Mouse (Mus musculus) adrenal gland, postnatal 4 days (tissue): ENCODE results near the gene Myl12a. TPM values are rescaled to one million over a fixed set of nuclear protein-coding genes. Genes with fewer than 3 reads are reported as not detected.

ENCODE experiments used
- DNase-seq, 2 experiments: peaks; one replicate each; pipeline ENCODE4 v3.0.0; 2021 to 2022; ENCODE audit warnings: low spot score in 2 of 2, mixed read lengths in 2 of 2
- long read RNA-seq, 2 experiments: library from polyadenylated mRNA; stranded (forward); transcript quantifications; one replicate each; pipeline ENCODE4 v2.0.0; 2021
- total RNA-seq, 2 experiments: library from RNA; stranded (reverse); gene quantifications; 2 replicates each; pipeline ENCODE4 v1.2.3; 2021

Gene Myl12a
- total RNA-seq = 100 to 1,000 TPM; 315 to 317 TPM
- long read RNA-seq, experiment 1, transcript Myl12a-206 (4 exons, 1,937 nt) = major isoform, 328 of 363 reads
- long read RNA-seq, experiment 1, transcript Myl12a-201 (4 exons, 980 nt) = minor isoform, 6 of 363 reads
- long read RNA-seq, experiment 1, partial matches to known transcripts = 29 of 363 reads
- long read RNA-seq, experiment 1, other reads (novel, unspliced or antisense) = 0 of 363 reads
- long read RNA-seq, experiment 2, transcript Myl12a-206 (4 exons, 1,937 nt) = major isoform, 317 of 347 reads
- long read RNA-seq, experiment 2, partial matches to known transcripts = 25 of 347 reads
- long read RNA-seq, experiment 2, other reads (novel, unspliced or antisense) = 2 of 347 reads

- DNase-seq = no peak
Observed at GRCm38 (mm10) chr17:71002744-71003094, at the start of gene Myl12a. Myl12a (minus strand) TSS chr17:71002878.

DNA sequence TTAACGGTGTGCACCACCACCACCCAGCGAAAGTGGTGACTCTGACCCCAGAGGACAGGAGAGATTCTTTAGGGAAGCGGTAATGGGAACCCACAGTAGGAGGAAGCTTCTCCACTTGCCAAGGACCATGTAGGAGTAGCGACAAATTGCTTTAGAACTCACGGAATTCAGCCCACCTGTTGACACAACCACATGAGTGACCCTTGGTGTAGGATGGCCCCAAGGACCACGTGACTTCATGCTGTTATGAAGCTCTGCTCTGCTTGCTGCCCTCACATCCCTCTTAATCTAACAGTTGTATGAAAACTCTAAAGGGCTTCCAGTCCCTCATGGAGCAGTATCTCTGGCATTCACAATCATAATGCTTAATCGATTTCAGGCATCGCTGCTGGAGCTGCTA lies 46.6 kb upstream of the Myl12a start:
- DNase-seq = no peak

DNA sequence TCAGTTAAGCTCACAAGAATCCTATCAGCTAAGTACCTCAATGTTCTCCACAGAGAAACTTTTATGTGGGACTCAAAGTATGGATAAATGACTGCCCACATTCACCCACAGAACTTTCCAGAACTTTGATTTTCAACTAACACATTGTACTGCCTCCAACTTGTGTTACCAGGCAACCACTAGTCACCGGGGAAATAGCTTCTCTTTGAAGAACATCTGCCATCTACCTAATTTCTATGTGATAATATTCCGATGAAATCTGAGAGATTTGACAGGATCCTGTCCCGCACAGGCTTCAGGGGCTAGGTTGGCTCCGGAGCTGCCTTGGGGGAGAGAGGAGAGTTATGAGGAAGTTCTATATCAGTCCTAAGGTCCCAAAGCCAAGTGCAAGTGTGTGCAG lies 44.2 kb upstream of the Myl12a start:
- DNase-seq = no peak

DNA sequence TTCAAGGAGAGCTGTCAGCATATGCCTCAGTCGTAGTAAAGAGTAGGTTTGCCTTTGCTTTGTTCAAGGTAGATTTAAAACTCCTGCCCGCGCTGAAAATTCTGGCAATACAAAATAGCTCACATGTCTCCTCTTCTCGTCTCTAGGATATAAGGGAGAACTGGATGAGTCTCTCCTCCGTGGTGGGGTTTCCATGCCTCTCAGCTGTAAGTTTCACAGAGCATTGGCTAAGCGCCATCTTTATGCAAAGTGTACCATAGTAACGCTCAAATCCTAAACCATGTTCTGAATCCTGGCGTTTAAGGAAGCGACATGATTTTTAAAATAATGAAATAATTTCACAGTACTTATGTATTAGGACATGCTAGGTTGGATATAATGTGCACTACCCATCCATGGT lies 42.9 kb upstream of the Myl12a start:
- DNase-seq = no peak

- no peak for DNase-seq
Observed at GRCm38 (mm10) chr17:71042645-71043044, 40.0 kb upstream of the Myl12a start.

DNA sequence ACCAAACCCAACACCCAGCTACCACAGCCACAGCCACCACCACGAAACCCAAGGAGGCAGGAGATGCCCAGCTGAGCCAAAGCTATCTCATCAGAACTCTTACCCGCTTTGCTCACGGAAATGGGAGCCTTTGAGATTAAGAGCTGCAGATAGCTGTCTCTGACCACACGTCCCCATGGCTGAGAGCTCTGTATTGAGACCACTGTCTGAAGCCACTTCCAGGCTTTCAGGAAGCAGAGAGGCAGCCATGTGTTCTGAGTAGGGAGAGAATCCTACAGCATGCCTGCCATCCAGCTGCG lies 37.9 kb upstream of the Myl12a start:
- DNase-seq = no peak

DNA sequence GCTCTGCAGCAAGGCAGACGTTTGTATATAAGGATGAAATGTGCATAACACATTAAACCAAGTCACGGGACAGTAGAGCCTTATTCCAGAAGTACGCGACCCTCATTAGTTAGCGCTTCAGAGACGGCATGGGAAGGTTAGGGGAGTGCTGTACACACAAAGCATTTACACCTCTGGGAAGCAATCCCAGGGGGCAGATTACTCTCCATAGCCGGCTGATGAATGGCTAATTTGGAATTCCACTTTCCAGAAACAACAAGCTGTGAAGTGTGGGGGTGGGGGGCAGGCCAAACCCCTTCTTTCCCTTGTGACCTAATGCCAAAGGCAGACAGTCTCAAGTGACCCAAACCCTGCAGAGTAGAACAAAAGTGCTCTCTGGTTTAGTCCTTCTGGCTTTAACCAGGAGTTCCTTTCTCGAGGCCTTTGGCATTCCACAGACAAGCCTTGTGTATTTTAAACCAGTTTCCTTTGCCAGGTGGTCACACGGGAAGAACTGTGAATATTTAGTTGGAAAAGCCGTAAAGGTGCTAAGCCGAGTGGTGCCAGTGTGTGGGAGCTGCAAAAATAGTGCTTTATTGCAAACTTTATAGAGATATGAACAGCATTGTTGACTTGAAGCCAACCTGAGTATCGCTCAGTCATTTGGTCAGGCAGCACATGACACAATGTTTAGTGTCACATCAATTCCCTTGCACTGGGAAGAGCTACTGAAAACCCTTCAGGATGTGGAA lies 37.3 kb upstream of the Myl12a start:
- no peak for DNase-seq

DNA sequence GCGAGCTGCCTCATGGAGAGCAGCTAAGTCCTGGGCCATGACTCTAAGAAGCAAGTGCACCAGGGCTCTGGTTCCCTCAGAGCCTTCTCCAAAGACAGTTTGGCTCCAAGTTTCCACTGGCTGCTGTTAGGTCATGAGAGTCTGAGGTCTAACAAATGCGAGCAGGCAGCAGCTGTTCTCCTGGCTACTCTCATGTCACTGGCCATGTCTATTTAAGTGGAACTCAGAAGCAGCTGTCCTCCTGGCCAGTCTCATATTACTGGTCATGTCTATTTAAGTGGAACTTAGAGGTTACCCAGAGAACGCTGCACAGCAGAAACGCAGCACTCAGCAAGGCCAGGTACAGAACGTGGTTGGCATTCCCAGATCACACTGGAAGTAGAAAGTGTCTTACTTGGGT lies 36.1 kb upstream of the Myl12a start:
- DNase-seq = no peak

GRCm38 (mm10) chr17:71037188-71037587 lies 34.5 kb upstream of the Myl12a start:
- no peak for DNase-seq

GRCm38 (mm10) chr17:71034472-71034871 lies 31.8 kb upstream of the Myl12a start:
- no peak for DNase-seq

GRCm38 (mm10) chr17:71032719-71033118 lies 30.0 kb upstream of the Myl12a start:
- no peak for DNase-seq

DNA sequence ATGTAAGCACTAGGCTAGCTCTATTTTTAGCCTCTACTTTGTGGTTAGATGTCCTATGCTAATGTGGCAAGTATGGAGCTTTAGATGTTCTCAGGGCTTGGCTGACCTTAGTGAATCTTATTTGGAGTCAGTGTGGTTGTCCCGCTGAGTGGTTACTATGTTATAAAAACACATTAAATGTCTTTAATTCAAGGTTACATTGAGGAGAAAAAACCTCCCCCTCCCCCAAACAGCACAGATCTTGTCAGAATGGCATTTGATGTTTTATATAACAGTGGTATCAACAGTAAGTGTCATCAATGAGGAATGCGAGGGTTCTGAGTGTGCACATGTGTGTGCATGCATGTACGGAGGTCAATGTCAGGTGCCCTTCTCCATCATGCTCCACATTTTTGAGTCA lies 24.5 kb upstream of the Myl12a start:
- DNase-seq = no peak

DNA sequence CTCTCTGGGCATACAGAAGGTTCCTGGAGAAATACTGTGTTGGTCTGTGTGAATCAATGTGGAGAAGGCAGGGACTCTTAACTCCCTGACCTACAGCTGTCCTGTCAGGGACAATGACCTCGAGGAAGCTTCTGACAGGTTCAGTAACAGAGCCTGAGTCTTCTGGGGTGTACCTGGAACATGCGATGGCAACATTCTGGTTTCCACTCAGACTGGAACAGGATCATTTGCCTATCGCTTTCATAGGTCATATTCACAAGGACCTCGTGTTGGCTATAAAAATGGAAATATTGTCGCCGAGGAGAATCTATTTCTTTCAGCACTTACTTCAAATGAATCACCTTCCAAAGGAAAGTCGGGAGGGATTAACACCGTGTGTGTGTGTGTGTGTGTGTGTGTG lies 23.2 kb upstream of the Myl12a start:
- no peak for DNase-seq

DNA sequence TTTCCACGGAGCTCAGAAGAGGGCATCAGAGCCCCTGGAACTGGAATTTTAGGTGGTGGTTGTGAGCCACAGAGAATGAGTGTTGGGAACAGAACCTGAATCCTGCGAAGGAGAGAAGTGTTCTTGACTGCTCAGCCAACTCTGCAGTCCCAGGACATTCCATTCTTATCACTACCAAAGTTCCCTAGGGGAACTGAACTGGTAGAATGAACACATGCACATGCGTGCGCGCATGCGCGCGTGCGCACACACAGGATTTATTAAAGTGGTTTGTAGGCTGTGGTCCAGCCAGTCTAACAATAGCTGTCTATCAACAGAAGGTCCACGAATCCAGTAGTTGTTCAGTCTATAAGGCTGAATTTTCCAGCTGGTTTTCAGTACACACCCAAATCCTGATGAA lies 21.4 kb upstream of the Myl12a start:
- DNase-seq = no peak

GRCm38 (mm10) chr17:71022841-71023240 lies 20.2 kb upstream of the Myl12a start:
- DNase-seq = no peak

DNA sequence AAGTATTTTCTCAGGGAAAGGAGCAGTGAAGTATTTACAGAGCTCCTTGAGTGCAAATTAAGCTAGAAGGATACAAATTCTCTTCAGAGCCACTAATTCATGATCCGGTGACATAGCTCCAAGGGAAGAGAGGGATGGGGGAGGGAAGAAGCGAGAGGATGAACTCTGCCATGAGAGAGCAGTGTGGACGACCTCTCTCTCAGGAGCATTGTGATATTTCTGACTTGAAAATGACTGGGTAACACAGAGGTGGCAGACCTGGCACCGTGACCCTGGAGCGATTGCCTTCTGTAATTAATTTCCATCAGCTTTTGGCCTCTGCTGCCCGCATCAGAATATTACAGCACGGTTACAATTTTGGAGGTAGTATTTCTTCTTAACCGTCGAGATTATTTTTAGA lies 17.2 kb upstream of the Myl12a start:
- DNase-seq = no peak

DNA sequence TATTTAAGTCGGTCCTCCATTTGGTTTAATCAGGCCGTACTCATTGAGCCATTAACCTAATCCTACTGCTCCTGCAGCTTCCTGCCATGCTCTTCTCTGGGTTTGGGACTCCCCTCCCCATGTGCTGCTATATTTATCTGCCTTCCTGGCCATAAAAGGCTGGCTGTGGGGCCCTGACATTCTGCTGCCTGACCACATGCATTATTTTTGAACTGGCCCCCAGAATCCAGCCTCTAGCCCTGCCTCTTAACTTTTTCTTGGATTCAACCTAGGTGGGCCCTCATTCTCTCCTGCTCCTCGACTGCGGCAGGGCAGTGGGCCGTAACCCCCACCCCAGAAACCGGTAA lies 16.6 kb upstream of the Myl12a start:
- DNase-seq = no peak

- no peak for DNase-seq
Observed at GRCm38 (mm10) chr17:71018616-71019308, 16.1 kb upstream of the Myl12a start.

DNA sequence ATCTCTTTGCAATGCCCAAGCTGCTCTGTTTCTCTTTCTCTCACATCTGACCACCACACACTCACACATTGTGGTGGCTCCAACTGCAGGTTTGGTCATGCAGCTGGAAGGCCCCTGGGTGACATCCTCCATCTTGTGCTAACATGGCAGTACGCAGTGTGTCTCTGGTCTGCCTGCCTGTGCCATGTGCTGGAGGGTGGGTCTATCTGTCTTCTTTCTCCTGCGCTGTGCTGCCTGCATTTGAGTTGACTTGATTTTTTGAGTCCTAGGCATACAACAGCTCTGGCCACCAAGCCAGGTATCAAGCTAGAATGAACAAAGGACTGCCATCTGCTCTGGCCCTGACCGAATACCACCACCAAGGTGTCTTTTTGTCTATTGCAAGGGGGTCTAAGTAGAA lies 15.5 kb upstream of the Myl12a start:
- DNase-seq = no peak

- DNase-seq = no peak
Observed at GRCm38 (mm10) chr17:71017457-71017998, 14.8 kb upstream of the Myl12a start.

DNA sequence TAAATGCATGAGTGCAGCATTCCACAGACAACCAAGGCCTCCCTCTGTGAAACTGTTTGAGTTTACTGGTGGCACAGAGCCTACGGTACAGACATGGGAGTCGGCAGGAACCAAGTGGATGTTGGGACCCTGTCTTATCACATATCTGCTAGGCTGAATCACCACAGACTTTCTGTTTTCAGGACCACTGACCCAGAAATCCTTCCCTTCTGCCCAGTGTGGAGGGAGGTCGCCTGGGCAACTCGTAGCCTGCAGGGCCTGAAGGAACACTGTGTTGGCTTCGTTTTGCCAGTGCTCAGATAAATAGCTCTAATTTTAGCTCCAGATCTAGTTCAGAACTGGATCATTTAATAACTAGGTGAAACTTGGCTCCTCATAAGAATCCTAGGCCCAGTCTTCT lies 12.2 kb upstream of the Myl12a start:
- no peak for DNase-seq

- no peak for DNase-seq
Observed at GRCm38 (mm10) chr17:71013105-71013504, 10.4 kb upstream of the Myl12a start.
